Mouse (Mus musculus) urinary bladder, postnatal 4 days (tissue): Measurements from ENCODE around the gene Hmox2.

ENCODE experiments used
- DNase-seq, 2 experiments: peaks; one replicate each; pipeline ENCODE4 v3.0.0; 2021 to 2022; ENCODE audit warnings: low spot score in 2 of 2

Gene Hmox2

GRCm38 (mm10) chr16:4781524-4782196, 55.5 kb downstream of the Hmox2 start:
- DNase-seq: peak; percentile 51 to 68

- DNase-seq: no peak
Observed at GRCm38 (mm10) chr16:4782515-4782914, 56.4 kb downstream of the Hmox2 start.

- DNase-seq: no peak
Observed at GRCm38 (mm10) chr16:4785706-4786105, 59.5 kb downstream of the Hmox2 start.

GRCm38 (mm10) chr16:4788176-4788575, 62.0 kb downstream of the Hmox2 start:
- DNase-seq: no peak

- no peak for DNase-seq
Observed at GRCm38 (mm10) chr16:4789311-4789768, 63.2 kb downstream of the Hmox2 start.

GRCm38 (mm10) chr16:4789810-4790559, 63.8 kb downstream of the Hmox2 start, which contains the start of gene Cdip1:
Gene Cdip1 (minus strand): TSS chr16:4790292.
- peak; percentile 92 to 93 for DNase-seq

GRCm38 (mm10) chr16:4791332-4791731, 65.2 kb downstream of the Hmox2 start:
- no peak for DNase-seq

- no peak for DNase-seq
Observed at GRCm38 (mm10) chr16:4796631-4797030, 70.5 kb downstream of the Hmox2 start.
